Mouse (Mus musculus): Measurements from ENCODE around the gene Dynlt1f.
"Not testable (repeated sequence)": the region's sequence is repeated elsewhere in the genome, so short reads cannot be mapped to it uniquely, and the experiment has no call there.

Dynlt1f gene

DNA sequence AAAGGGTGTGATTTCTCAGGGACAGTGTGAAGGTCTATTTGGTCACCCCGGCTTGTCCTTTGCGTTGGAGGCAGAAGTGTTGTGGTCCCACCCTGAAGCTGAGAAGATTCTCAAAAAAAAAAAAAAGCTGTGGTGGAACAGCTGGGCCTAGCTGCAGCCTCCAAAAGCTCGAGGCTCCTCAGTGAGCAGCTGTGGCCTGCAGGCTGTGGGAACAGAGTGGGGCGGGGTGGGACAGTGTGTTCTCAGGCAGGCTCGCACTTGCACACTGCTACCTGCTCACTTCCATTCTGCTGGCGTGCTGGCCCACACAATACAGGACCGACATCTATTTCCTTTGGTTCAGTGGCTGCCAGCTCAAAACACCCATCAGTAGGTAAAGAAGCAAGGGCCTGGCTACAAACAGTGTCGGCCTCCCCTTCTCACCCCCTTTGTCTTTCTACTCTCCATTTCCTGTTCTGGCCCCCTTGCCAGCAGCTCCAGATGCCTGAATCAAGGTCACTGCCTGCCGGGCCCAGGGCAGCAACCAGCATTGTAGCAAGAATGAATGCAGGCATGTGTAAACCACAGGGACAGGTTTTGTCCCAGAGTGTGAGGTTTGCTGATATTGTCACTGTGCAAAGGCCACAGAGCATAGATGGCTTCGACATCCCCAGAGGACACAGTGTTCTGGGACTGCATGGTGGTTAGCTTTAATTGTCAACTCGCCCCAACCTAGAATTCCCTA, 5.6 kb upstream of the Dynlt1f start:
- DNase-seq (ENCODE audit: low read depth, low spot score) = not testable (repeated sequence)

DNA sequence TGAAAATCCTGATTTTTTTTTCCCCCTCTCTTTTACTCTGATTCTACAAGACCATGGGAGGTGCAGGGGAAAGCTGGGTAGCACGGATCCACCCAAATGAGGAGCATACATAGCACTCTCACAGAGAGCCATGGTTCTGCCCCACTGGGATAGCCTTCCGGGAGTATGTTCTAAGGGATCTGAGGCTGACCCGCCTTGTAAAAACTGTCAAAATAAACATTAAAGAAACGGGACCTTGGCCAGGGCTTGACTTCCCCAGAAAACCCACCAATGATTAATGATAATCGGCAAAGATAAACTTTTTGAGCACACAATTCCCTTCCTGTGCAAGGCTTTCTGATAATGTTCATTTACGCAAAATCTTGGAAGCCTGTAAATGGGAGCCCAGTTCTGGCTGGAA, 4.9 kb upstream of the Dynlt1f start:
- DNase-seq (ENCODE audit: low read depth, low spot score) = not testable (repeated sequence)

DNA sequence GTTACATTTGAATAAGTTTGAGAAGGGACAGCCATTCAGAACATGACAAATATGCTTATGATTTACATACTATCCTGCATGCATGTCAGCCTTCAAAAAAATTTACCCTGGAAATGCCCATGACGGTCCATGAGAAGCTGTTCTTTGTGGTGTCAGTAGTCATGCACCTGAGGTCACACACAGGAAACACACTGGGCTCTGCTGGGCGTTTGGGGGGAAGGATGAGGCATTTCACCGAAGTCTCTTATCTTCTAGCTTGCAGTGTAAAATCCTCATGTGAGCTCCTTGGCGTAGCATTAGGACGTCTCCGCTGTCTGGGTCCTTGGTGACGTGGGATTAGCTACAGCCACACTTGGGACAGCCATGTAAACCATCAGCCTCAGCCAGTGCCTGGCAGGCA, 3.1 kb upstream of the Dynlt1f start, which contains the start of gene Sytl3:
Sytl3 (plus strand) TSS at position 293 of the 400 bp plus-strand sequence.
- DNase-seq (ENCODE audit: low read depth, low spot score) = not testable (repeated sequence)

DNA sequence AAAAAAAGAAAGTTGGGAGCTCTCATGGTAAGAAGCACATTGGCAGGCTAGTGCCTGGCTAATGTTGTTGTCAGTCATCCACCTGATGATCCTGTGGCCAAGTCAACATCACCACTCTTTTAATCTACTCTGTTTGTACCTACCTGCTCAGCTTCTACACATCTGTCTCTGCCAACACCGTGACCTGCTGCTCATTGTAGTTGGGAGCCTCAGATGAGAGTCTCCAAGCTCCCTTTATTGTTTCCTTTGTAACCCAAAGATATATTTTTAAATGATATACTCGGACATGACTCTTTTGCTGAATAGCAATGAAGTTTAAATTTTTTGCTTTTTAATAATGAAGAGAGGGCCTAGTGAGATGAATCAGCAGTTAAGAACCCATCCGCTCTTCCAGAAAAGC, 771 bp upstream of the Dynlt1f start:
- not testable (repeated sequence) for DNase-seq (ENCODE audit: low read depth, low spot score)

DNA sequence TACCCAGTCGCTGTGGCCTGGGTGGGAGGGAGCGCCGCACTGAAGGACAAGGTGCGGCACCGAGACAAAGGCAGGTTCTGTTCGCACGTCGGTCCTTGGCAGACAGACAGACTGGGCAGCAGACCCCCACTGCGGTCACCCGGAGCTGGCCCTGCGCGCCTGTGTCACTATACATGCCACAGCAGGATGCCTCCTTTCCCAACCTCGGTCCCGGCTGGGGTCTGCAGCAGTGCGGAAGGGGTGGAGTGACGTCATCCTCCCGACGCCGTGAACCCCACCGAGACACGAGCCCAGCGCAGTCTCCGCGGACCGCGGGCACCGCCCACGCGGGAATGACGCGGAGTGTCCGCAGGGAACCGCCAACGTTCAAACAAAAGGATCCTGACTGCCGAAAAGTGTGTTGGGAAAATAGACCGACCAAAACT, 601 bp downstream of the Dynlt1f start:
- peak; percentile 78 for DNase-seq (ENCODE audit: low read depth, low spot score)

DNA sequence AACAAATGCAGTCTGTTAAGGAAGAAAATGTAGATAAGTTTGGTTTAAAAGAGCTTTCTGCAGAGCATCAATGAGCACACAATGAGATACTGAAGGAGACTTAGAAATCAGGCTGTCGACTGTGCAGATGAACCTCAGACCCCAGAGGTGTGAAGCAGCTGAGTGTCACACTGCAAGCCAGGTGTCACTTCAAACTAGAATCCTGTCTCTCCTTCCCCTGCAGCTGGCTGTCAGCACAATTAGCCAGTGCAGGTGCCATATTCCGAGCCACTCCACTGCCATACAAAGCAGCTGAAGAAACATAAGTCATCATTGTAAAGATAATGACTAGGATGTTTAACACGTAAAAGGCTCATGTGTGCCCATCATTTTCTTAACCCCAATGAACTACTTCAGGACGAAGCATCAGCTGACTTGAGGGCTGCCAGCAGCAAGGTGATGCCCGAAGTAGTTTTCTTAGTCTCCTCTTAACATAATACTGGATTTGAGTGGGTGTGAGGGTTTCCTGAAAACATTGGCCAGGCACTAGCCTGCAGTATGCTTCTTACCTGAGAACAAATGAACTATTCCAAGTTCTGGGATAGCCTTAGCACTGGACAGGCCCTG, 2.3 kb downstream of the Dynlt1f start:
- not testable (repeated sequence) for DNase-seq (ENCODE audit: low read depth, low spot score)

DNA sequence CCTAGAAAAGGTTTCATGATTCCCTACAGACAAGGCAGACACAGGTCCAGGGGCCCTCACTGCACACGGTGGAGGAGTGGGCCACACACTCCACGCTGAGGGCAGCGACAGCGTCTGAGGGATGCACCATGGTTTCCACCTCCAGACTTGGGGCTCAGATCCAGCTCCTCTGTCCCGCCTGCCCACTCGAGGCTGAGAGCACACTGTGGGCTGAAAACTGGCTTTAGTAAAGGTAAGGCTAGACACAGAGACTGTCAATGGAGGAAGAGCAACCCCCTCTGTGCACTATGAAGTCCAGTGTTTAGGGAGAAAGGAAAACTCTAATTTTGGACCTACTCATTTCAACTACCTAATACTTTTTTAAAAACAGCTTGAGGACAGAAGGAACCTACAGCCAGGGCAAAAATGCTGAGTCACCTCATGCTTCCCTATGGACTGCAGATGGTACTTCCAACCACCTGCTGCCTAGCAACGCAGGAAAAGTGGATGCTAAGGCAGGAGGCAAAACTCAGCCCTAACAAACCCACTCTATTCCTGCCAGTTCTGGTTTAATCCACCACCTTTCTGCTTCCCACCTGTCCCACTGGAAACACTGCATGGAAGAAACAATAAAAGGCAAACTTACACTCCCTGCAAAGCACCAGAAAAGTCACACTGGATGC, 4.7 kb downstream of the Dynlt1f start:
- not testable (repeated sequence) for DNase-seq (ENCODE audit: low read depth, low spot score)

DNA sequence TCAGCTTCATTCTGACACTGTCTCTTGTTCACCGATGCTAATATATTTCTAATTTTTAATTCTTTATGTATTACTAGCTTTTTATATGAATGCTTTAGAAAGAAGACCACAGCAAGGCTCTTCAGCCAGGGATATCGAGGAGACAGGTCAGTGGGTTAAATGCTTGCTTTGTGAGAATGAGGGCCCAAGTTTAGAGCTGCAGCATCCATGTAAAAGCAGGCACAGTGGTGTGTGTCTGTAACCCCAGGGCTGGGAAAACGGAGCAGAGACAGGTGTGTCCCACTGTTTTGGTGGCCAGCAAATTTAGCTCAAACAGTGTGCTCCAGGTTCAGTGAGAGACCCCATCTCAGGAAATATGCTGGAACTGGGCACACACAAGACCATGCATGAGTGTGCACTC, 8.2 kb downstream of the Dynlt1f start:
- DNase-seq (ENCODE audit: low read depth, low spot score) = not testable (repeated sequence)

DNA sequence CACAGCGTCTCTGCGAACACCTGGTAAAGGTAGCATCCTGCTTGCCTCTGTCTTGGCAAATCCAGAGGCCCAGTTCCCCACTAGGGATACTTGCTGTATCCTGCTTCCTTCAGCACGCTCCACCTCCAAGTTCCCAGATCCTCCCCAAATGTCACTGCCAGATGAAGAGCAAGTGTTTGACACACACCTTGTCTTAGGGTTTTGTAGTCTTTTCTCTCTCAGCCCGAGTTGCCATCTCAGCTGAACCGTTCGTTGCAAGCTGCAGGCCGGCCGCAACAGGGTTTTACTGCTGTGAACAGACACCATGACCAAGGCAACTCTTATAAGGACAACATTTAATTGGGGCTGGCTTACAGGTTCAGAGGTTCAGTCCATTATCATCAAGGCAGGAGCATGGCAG, 8.9 kb downstream of the Dynlt1f start:
- not testable (repeated sequence) for DNase-seq (ENCODE audit: low read depth, low spot score)

DNA sequence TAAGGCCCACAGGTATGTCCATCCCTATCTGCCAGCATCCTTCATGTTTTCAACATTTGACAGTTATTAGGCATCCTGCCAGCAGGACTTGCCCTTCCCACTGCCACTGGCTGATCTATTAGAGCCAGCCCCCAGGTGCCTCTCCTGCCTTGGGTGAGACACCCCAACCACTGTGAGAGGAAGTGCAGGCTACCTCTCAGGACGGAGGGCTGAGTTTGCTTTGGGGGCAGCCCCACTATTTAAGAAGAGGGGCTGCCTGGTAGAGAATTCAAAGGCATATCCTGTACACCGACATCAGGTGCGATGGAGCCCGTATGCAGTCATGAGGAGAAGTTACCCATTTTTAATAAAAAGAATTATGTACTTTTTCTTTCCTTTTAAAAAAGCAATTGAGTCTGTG, 10.0 kb downstream of the Dynlt1f start:
- DNase-seq (ENCODE audit: low read depth, low spot score) = not testable (repeated sequence)

DNA sequence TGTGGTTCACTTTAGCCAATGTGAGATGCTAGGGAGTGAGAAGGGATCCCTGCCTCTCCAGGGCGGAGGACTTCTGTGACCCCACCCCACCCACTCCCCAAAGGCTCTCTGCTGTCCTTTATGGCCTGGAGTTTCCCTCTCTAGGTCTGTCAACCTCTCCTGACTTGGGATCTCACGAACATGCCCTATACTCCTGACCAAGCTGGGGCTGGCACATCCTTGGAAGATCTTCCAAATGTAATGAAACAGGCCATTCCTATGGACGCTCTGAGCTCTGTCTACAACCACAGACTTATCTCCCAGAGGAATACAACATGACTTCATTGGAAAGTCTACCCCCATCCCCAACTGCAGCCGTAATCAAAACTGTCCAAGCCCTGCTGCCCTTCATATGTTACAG, 11.0 kb downstream of the Dynlt1f start:
- not testable (repeated sequence) for DNase-seq (ENCODE audit: low read depth, low spot score)

DNA sequence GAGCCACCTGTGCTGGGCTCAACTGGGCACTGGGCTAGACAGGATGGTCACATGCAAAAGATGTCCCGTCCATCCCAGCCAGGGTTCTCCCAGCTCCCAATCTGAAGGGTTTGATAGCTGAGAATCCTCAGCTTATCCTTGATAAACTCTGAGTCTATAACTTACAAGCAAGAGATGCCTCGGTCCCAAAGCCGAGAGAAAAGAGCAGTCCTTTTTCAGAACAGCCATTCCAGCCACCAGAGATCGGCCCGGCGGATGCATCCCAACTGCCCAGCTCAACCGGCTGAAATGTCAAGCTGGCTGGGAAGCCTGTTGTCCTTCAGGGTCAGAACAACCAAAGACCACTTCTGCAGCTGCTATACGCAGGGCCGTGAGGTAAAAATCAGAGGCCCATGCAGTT, 11.5 kb downstream of the Dynlt1f start:
- not testable (repeated sequence) for DNase-seq (ENCODE audit: low read depth, low spot score)

DNA sequence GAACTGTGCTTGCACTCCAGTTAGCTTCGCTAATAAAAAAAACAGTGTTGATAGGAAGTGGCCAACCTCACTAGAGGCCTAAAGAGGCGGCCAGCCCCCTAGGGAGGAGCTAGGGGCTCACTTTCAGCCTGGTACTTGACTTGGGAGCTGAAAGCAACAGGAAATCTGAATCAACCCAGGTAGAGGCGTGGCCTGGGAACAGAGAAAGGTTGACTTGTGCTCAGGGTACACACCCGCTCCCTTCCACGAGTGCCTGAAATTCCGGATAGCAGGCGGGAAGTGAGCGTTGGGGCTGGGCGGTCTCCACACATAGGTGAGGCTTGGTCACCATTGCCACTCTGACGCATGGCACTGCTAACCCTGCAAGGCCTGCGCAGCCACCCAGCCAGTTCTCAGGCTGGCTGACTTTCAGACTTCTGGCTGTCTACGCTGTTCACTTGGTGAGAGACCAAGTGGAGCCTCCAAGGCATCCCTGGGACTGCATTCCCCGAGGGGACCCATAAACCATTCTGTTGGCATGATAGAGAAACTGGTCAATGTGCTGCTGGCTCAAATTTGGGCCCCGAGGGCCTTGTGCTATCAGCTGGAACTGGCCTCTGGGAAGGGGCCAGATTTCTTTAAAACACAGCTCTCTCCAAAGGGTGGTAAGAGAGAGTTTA, 14.8 kb downstream of the Dynlt1f start:
- DNase-seq (ENCODE audit: low read depth, low spot score) = not testable (repeated sequence)

DNA sequence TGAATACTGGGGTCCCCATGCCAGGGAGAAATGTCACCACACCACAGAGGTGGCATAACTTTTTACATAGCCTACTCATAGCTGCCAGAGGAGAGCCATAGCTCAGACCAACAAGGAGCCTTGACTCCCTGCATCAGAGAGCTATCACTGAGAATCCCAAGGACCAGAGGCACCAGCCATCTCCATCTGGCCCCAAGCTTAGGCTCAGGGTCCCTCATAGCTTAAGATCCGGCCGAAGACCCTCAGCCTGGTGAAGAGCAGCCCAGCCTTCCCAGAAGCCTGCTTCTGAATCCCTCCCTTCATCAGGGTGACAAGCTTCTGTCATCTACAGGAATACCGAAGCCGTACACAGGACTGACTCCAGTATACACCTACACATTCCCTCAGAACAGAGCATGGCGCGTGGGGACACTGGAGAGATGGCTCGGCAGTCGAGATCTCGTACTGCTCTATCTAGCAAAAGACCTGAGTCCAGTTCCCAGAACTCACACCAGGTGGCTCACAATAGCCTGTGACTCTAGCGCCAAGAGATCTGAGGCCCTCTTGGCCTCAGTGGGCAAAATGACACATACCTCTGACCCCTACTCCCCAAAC, 15.6 kb downstream of the Dynlt1f start:
- DNase-seq (ENCODE audit: low read depth, low spot score) = not testable (repeated sequence)

DNA sequence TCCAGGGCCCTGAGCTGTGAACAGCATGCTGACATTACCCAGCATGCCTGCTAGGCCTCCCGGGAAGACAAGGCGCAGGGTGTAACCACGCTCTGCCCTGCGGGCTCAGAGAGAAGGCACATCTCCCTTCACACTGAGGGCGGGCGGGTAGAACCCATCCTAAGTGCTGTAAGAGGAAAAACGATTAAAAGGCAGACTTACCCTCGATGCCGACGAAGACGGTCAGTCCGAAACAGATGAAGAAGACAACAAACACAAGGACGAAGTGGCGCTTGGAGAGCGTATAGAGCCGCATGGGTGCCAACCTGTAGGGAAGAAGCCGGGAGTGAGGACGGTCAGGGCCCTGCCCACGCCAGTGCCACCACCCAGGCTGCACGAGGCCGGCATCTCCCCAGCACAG, 16.2 kb downstream of the Dynlt1f start:
- DNase-seq (ENCODE audit: low read depth, low spot score) = not testable (repeated sequence)

DNA sequence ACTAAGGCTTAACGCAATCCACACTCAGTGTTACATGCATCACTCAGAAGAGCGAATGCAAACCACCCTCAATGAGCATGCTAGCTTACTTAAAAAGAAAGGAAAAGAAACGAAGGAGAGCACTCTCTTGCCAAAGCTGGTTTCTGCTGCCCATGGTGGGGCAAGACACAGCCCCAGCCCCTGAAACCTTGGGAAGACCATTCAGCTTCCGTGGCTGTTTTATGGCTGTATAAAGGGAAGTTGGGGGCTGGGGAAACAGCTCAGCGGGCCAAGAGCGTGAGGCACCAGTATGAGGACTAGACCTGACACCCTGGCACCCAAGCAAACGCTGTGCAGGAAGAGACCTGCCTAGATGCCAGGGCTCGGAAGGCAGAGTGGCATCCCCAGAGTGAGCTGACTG, 17.3 kb downstream of the Dynlt1f start:
- DNase-seq (ENCODE audit: low read depth, low spot score) = not testable (repeated sequence)

DNA sequence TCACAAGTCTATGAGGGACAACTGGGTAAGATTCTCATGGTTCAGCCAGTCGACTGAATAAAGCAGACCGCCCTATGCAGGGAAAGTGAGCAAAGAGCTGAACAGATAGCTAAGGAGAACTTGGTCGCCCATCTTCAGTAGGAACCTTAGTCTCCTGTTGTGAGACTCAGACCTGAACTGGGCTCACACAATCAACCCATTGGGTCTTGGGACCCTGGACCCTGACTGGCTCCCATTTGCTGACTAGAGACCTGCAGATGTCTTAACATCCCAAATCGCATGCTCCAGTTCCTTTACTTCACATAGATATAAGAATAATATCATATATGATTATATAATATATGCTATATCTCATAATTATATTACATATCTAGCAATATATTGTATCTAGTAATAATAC, 18.3 kb downstream of the Dynlt1f start:
- not testable (repeated sequence) for DNase-seq (ENCODE audit: low read depth, low spot score)

DNA sequence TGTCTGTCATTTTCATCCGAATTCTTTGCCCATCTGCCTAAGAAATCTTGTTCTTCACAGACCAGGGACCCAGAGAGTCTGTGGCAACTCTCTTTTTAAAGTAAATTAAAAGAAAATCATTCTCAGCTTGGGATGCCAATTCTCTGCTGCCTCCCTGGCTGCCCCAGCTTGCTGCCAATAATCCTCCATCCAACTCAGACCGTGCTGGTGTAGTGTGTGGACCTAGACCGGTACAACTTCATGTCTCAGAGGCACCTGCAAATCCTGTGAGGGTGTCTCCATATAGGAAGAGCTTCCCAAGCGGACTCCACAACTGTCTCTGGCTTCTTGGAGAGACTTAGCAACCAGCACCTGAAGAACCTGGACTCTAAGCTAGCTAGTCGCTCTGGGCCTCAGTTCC, 18.8 kb downstream of the Dynlt1f start:
- DNase-seq (ENCODE audit: low read depth, low spot score) = no peak

DNA sequence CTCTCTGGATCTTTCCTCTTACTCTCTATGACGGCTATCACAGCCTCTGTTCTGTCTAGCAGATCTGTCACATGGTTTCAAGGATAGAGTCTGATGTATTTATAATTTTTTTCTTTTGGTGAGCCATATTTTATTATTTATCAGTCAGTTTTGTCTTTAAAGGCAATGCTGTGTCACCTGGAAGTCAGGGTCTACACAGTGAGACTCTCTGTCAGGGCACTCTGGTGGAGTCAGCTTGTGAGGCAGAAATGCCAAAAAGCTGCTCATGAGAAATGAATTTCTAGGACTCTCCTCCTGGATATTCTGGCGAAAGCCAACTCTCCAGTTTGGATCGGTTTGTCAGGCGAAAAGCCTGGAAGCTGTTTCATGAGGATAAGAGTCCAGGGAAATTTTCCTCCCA, 19.9 kb downstream of the Dynlt1f start:
- DNase-seq (ENCODE audit: low read depth, low spot score) = not testable (repeated sequence)

DNA sequence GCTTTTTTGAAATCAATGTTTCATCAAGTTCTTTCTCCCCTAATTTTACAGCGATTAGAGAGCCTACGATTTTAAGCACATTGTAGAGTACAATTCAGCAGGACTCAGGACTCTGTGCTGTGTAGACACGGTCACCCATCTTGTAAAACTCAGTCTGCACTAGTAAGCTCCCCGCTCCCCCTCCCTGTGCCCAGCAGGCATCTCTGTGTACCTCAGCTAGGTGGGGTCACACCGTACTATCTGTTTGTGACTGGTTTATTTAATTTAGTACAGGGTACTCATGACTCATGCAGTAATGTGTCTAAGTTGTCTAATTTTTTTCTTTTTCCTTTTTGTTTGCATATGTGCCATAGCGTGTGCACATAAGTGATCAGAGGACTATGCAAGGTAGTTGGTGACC, 22.9 kb downstream of the Dynlt1f start:
- DNase-seq (ENCODE audit: low read depth, low spot score) = not testable (repeated sequence)

DNA sequence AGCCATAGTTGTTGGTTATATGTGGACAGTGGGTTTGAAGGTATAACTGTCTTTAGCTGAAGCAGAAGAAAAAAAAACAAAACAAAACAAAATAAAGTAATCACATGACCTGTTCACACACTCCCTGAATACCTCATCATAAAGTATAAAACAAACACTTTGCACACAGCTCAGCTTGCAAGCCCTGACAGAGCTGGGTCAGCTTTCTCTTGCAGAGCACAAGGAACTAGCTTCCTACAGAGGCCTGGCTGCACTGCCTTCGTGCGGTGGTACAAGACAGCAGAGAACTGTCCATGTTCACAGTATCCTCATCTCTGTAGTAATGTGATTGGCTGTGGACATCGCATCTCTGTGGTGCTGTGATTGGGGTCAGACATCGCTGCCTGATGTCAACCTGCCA, 25.3 kb downstream of the Dynlt1f start:
- DNase-seq (ENCODE audit: low read depth, low spot score) = not testable (repeated sequence)
